Mouse (Mus musculus) stomach, postnatal 0 days (tissue): Measurements from ENCODE around the gene Rhobtb1. TPM values are rescaled to one million over a fixed set of nuclear protein-coding genes. Genes with fewer than 3 reads are reported as not detected.

Source experiments
- ATAC-seq: fragments of 200-750 bp; cut with Nextera tagmentation; 2 replicates; pipeline ENCODE4 v1.8.0; 2017; ENCODE audit not compliant: low FRiP score, low TSS enrichment
- DNase-seq: peaks from one replicate; pipeline ENCODE4 v3.0.0-alpha.2; 2016; ENCODE audit warnings: low spot score
- H3K27ac ChIP-seq: fragments of 300-500 bp; sonication (generic); replicated peaks from 2 replicates; pipeline ENCODE4 v1.5.1; 2014; ENCODE audit warnings: mild to moderate bottlenecking, control low read depth
- H3K27me3 ChIP-seq: fragments of 300-500 bp; sonication (generic); 2 replicates; pipeline ENCODE4 v1.6.1; 2014; ENCODE audit warnings: low read length; ENCODE audit not compliant: control insufficient read depth, insufficient read depth
- H3K36me3 ChIP-seq: fragments of 300-500 bp; sonication (generic); 2 replicates; pipeline ENCODE4 v1.6.1; 2014; ENCODE audit warnings: low read length, mixed read lengths; ENCODE audit not compliant: control insufficient read depth, insufficient read depth
- H3K4me1 ChIP-seq: fragments of 300-500 bp; sonication (generic); replicated peaks from 2 replicates; pipeline ENCODE4 v1.6.1; 2014; ENCODE audit warnings: antibody characterized with exemption; ENCODE audit not compliant: control insufficient read depth, insufficient read depth
- H3K4me2 ChIP-seq: fragments of 300-500 bp; sonication (generic); replicated peaks from 2 replicates; pipeline ENCODE4 v1.6.1; 2014; ENCODE audit warnings: low read depth, mild to moderate bottlenecking, control low read depth, moderate library complexity
- H3K4me3 ChIP-seq: fragments of 300-500 bp; sonication (generic); 2 replicates; pipeline ENCODE4 v1.5.1; 2014; ENCODE audit warnings: low read depth, low read length, control low read depth
- H3K9ac ChIP-seq: fragments of 300-500 bp; sonication (generic); 2 replicates; pipeline ENCODE4 v1.6.1; 2014; ENCODE audit warnings: mild to moderate bottlenecking, low read length, control low read depth, mixed read lengths
- H3K9me3 ChIP-seq: fragments of 300-500 bp; sonication (generic); 2 replicates; pipeline ENCODE4 v1.6.1; 2016; ENCODE audit warnings: low read length; ENCODE audit not compliant: control insufficient read depth
- CTCF ChIP-seq: IDR thresholded peaks from 2 replicates; pipeline ENCODE4 v1.5.1; 2016; ENCODE audit warnings: antibody characterized with exemption, low read depth, mild to moderate bottlenecking, moderate library complexity
- EP300 ChIP-seq: optimal IDR thresholded peaks from 2 replicates; pipeline ENCODE3; 2016; ENCODE audit warnings: antibody characterized with exemption
- WGBS: fragments of 180-500 bp; shearing (Covaris S2); extraction: QIAGEN DNeasy Blood & Tissue Kit; methylation state at CpG from one replicate; pipeline ENCODE4 v1.1.7; 2014; 5-methylcytosine and 5-hydroxymethylcytosine counted together
- polyA plus RNA-seq: library from polyadenylated mRNA; unstranded; fragments of >200 nt; fragmentation: Nextera tagmentation; extraction: Ambion mirVana; gene quantifications from 2 replicates; pipeline ENCODE4 v1.2.1, GENCODE M21; 2015

Gene Rhobtb1
- polyA plus RNA-seq, 1 experiment from 2014 or later, result 34.4 TPM

- peaks cover 5% of the 10 kb centered on the region; the same call in 1 of the 2 replicates for H3K36me3 ChIP-seq
- H3K27ac ChIP-seq, result no peak overlapping the region
- DNase-seq, result no peak
- H3K9me3 ChIP-seq, result no peaks in the 10 kb centered on the region
- H3K4me3 ChIP-seq, result no peak overlapping the region
- TF ChIP-seq EP300 (no peak), CTCF (no peak)
- no peak overlapping the region for H3K4me2 ChIP-seq
- H3K9ac ChIP-seq, result no peak overlapping the region
- H3K4me1 ChIP-seq, result 0 out of 2 replicates have a peak, but pooled peaks cover under 1% of the 10 kb centered on the region
- WGBS, result 91% methylated on average over 2 of the region's 2 CpGs
- H3K27me3 ChIP-seq, result no peaks in the 10 kb centered on the region
- ATAC-seq, result peak; percentile 30; the same call in 1 of the 2 replicates
Measured at GRCm38 (mm10) chr10:69219289-69219626, 68.0 kb downstream of the Rhobtb1 start.

GRCm38 (mm10) chr10:69220296-69220695 is 69.1 kb downstream of the Rhobtb1 start:
- Histone ChIP-seq H3K27me3 (no peaks in the 10 kb centered on the region), H3K9me3 (no peaks in the 10 kb centered on the region), H3K9ac (no peak overlapping the region), H3K4me3 (no peak overlapping the region), H3K27ac (no peak overlapping the region), H3K36me3 (peaks cover 5% of the 10 kb centered on the region; the same call in 1 of the 2 replicates), H3K4me2 (no peak overlapping the region), H3K4me1 (no peaks in the 10 kb centered on the region)
- ATAC-seq, result no peak
- whole genome bisulfite sequencing, result 80% methylated on average over 6 of the region's 6 CpGs
- no peak for DNase-seq
- TF ChIP-seq CTCF (no peak), EP300 (no peak)

GRCm38 (mm10) chr10:69221148-69221547 is 69.9 kb downstream of the Rhobtb1 start:
- no peaks in the 10 kb centered on the region for H3K9me3 ChIP-seq
- no peak overlapping the region for H3K27ac ChIP-seq
- H3K9ac ChIP-seq, result no peak overlapping the region
- no peak overlapping the region for H3K4me3 ChIP-seq
- no peaks in the 10 kb centered on the region for H3K4me1 ChIP-seq
- TF ChIP-seq EP300, result no peak
- H3K36me3 ChIP-seq, result peaks cover 5% of the 10 kb centered on the region; the same call in 1 of the 2 replicates
- no peak overlapping the region for H3K4me2 ChIP-seq
- DNase-seq (no peak), ATAC-seq (no peak)
- H3K27me3 ChIP-seq, result no peaks in the 10 kb centered on the region
- WGBS, result 93% methylated on average over 9 of the region's 9 CpGs

GRCm38 (mm10) chr10:69221955-69222354 is 70.7 kb downstream of the Rhobtb1 start:
- H3K27ac ChIP-seq, result no peak overlapping the region
- H3K36me3 ChIP-seq, result peaks cover 5% of the 10 kb centered on the region; the same call in 1 of the 2 replicates
- no peak for TF ChIP-seq CTCF
- no peak for TF ChIP-seq EP300
- DNase-seq (no peak), ATAC-seq (no peak)
- no peak overlapping the region for H3K9ac ChIP-seq
- H3K9me3 ChIP-seq, result no peaks in the 10 kb centered on the region
- H3K4me3 ChIP-seq, result no peak overlapping the region
- H3K4me2 ChIP-seq, result no peak overlapping the region
- 72% methylated on average over 3 of the region's 3 CpGs for WGBS
- no peaks in the 10 kb centered on the region for H3K27me3 ChIP-seq
- no peaks in the 10 kb centered on the region for H3K4me1 ChIP-seq

- H3K27ac ChIP-seq, result no peak overlapping the region
- ATAC-seq (no peak), DNase-seq (no peak)
- no peak overlapping the region for H3K4me3 ChIP-seq
- H3K36me3 ChIP-seq, result peaks cover 3% of the 10 kb centered on the region; the same call in 1 of the 2 replicates
- H3K4me1 ChIP-seq, result no peaks in the 10 kb centered on the region
- WGBS, result 90% methylated on average over 4 of the region's 4 CpGs
- no peak for TF ChIP-seq CTCF
- no peak overlapping the region for H3K9ac ChIP-seq
- H3K9me3 ChIP-seq, result no peaks in the 10 kb centered on the region
- no peaks in the 10 kb centered on the region for H3K27me3 ChIP-seq
- no peak overlapping the region for H3K4me2 ChIP-seq
Measured at GRCm38 (mm10) chr10:69223232-69223631, 72.0 kb downstream of the Rhobtb1 start.

- H3K4me3 ChIP-seq, result no peak overlapping the region
- peak overlapping the region; percentile 13 for H3K27ac ChIP-seq
- H3K36me3 ChIP-seq, result no peaks in the 10 kb centered on the region; the same call in 1 of the 2 replicates
- TF ChIP-seq CTCF (no peak), EP300 (no peak)
- H3K9me3 ChIP-seq, result no peaks in the 10 kb centered on the region
- ATAC-seq (peak; percentile 35), DNase-seq (no peak)
- H3K4me2 ChIP-seq, result no peak overlapping the region
- H3K27me3 ChIP-seq, result no peaks in the 10 kb centered on the region
- 69% methylated on average over 7 of the region's 7 CpGs for WGBS
- no peaks in the 10 kb centered on the region for H3K4me1 ChIP-seq
- H3K9ac ChIP-seq, result no peak overlapping the region
Measured at GRCm38 (mm10) chr10:69224276-69224675, 73.0 kb downstream of the Rhobtb1 start.
